Mouse (Mus musculus): ENCODE measurements at regions not wholly inside any gene's neighbourhood (a gene's known extent, or its start where the extent isn't known, plus 50 kb on each side); places are given as distances from the start of the nearest gene placed in this dataset.
"Not testable (repeated sequence)": the region's sequence is repeated elsewhere in the genome, so short reads cannot be mapped to it uniquely, and the experiment has no call there.

GRCm38 (mm10) chr7:129689464-129689863, 97.8 kb downstream of the Wdr11 start:
- DNase-seq (ENCODE audit: low spot score) = no peak

DNA sequence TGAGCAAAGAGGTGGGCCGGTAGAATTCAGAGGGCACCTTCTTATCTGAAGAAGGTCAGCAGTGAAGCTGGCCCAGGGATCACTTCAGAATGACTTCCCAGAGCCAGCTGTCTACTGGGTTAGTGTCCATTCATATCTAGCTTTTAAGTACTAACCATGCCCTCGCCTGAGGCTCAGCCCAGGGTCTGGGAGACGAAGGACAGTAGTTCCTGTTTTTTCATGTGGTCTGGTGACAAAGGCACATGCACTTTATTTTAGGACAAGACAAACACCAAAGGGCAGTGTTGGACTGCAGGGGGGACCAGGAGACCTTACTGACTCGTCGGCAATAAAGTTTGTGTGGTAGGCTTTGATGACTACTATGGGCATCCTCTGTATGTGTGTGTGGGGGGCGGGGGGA, 99.2 kb downstream of the Wdr11 start:
- DNase-seq (ENCODE audit: low spot score) = no peak

DNA sequence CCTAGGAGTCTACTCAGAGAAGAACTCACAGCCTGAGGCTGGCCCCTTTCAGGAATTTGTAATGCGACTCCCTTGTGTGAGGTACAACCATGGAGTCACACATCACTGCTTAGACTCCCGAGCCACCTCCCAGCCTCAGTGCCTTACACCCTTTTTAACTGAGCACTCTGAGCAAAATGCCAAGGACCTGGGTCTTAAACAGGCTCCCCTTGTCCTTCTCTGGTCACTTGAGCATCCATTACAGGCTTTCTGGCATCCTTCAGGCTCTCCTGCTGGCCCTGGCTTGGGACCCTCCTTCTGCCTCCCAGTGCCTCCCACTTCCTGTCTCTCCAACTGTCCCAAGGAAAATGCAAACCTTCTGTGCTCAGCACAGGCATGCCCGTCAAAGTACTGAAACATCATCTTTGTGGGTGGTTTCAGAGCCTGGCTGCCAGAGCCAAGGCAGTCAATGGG, 100.0 kb downstream of the Wdr11 start:
- no peak for DNase-seq (ENCODE audit: low spot score)

DNA sequence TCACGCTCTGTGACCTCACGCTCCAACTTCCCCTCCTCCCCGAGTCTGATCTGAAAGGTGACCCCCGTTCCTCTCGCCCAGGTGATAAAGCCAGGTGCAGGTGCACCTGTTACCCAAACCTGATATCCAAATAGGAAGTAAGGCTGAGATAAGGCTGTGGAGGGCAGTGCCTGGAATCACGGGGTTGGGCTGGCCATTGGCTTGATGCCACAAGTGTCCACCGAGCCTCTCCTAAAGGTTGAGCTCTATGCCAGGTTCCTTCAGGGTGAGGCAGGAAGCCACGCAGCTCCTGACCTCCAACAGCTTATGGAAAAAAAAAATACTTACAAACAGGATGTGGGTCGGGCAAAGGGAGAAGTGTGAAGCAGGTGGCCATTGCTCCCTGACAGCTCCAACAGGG, 102.0 kb downstream of the Wdr11 start:
- DNase-seq (ENCODE audit: low spot score) = no peak

GRCm38 (mm10) chr7:129694168-129694567, 102.5 kb downstream of the Wdr11 start:
- DNase-seq (ENCODE audit: low spot score) = no peak

- no peak for DNase-seq (ENCODE audit: low spot score)
Observed at GRCm38 (mm10) chr7:129699931-129700570, 108.4 kb downstream of the Wdr11 start.

DNA sequence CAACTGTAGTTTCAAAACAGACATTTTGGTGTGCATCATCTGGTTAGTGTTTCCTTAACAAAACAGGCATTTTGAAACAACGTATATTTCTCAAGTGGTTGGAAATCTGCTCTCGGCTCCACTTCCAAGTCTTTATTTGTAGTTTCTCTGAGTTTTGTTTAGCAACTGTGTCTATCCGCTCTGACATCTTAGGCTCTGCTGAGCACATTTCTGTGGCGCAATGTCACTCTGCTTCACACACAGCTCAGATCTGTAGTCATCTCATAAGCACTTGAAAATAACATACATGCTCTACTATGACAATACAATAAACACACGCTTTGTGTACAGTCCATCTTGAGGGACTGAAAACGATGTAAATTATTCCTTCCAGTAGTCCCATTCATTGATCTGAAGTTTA, 135.9 kb downstream of the Wdr11 start:
- no peak for DNase-seq (ENCODE audit: low spot score)

- no peak for DNase-seq (ENCODE audit: low spot score)
Observed at GRCm38 (mm10) chr7:129729709-129730238, 138.1 kb downstream of the Wdr11 start.

DNA sequence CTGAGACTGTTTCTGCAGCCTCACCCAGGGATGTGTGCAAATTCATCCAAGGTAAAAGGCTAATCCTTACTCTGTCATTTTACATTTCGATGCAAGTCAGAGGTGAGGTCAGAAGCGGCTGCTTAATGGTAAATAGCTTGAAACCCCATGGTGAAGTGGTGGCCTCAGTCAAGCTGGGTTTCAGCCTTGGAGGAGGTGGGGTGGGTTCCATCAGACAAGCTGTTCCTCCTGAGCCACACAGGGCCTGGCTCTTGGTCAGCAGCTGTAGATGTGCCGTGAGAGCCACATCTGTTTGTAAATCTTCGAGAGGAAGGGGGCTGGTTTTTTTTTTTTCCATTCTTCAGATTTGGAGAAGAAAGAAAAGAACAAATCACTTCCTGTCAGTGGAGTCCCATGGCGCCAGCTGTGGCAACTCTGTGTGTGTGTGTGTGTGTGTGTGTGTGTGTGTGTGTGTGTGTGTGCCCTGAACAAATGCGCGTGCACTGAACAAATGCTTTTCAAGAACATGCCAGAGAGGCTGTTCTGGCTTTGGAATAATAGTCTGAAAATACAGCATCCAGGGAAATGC, 139.2 kb downstream of the Wdr11 start:
- DNase-seq (ENCODE audit: low spot score) = no peak

DNA sequence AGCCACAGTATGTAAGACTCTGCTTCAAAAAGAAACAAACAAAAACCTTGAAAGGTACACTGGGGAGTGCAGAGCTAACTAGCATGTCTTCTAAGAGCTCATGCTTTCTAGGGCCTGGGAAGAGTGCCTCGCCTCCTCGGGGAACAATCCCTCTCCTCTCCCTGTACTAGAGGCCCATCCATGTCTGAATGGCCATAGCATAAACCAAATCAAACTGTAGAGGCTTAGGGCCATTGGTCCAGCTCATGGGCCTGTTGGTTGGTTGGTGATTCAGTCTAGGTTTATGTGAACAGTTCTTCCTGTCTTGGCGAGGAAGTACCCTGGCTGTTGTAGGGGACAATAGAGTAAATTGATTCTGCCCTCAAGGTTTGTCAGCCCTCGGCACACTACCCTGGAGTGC, 151.0 kb downstream of the Wdr11 start:
- DNase-seq (ENCODE audit: low spot score) = no peak

DNA sequence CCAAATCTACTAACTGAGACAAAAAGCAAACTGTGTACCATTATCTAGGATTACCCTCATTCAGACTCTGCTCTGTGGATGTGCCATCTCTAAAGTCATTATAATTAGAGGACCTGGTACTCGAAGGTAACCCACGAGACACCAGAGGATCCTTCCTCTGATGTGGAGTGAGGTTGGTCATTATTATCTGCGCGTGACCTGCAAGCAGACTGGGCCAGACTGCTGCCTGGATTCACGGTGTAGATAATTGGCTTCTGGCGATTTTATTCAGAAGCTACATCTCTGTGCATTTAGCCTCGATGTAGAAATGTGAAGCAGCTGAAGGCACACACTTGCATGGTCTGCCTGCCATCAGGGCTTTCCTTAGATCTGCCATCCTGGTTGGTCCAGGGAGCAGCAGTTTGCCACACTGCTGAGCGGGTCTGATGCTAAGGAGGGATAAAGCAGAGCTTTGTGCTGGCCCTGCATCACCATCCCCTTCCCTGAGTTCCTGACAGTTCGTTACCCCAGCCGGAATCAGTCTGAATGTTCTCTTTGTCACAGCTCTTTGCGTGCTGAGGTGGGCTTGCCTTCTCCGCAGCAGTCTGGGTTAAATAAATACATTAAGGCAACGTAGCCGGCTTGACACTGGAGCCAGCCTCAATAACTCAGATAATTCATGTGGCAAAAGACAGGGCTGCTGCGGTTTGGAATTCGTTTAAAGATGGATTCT, 152.4 kb downstream of the Wdr11 start:
- DNase-seq (ENCODE audit: low spot score) = no peak

DNA sequence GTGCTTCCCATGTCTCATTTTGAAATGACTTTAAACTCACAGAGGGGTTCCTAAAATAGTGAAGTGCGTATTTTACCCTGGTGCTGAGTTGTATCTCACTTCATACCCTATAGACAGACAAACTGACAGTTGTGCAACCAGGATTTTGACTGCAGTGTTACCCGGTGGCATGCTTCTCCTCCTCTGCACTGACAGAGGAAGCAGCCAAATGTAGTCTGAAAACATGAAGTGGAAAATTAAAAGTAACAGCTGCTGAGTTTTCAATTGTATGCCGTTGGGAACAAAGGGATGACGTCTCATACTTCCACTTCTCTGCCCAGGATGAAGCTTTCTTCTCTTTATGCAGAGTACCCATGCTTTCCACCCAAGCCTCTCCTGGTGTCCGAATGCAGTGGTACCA, 155.0 kb downstream of the Wdr11 start:
- no peak for DNase-seq (ENCODE audit: low spot score)

- DNase-seq (ENCODE audit: low spot score) = no peak
Observed at GRCm38 (mm10) chr7:129750936-129751335, 159.3 kb downstream of the Wdr11 start.

GRCm38 (mm10) chr7:129754737-129755136, 163.1 kb downstream of the Wdr11 start:
- DNase-seq (ENCODE audit: low spot score) = no peak

DNA sequence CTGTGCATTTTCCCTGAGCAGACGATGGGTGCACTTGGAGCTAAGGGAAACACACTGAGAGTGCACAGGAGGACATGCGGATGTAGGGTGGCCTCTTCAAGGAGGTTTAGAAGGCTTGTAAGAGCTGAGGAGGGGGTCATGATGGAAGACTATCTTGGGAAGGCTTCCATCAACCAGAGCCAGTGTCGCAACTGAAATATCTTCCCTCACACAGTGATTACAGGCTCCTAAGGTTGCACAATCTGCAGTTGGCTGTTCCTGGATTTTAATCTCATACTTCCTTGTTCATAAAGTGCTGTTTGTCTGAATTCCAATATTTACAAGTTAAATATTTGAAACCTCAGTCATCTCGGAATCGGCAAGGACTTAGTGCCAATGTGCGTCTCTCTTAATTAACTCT, 164.5 kb downstream of the Wdr11 start:
- DNase-seq (ENCODE audit: low spot score) = no peak

GRCm38 (mm10) chr7:129759848-129760247, 168.2 kb downstream of the Wdr11 start:
- DNase-seq (ENCODE audit: low spot score) = no peak

- peak; percentile 62 for DNase-seq (ENCODE audit: low spot score)
Observed at GRCm38 (mm10) chr7:129760386-129760785, 168.7 kb downstream of the Wdr11 start.

DNA sequence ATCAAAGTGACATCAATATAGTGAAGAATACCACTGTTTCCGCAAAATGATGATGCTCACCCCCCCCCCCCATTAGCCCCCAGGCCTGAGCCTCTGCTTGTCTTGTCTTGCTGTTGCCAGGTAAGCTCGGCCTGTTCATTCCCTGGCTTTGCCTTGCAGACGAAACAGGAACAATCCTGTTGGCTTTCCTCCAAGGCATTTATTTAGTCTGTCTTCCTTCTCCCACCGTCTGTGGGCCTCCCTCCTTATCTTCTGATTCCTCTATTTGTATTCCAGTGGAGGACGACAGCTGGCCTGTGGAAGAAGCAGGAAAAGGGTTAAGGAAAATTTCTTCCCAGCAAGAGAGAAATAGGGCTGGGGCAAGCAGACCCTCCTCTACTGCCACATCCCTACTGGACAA, 172.1 kb downstream of the Wdr11 start:
- DNase-seq (ENCODE audit: low spot score) = no peak

- no peak for DNase-seq (ENCODE audit: low spot score)
Observed at GRCm38 (mm10) chr7:129764456-129764970, 172.8 kb downstream of the Wdr11 start.

- no peak for DNase-seq (ENCODE audit: low spot score)
Observed at GRCm38 (mm10) chr7:129765681-129766080, 174.0 kb downstream of the Wdr11 start.

DNA sequence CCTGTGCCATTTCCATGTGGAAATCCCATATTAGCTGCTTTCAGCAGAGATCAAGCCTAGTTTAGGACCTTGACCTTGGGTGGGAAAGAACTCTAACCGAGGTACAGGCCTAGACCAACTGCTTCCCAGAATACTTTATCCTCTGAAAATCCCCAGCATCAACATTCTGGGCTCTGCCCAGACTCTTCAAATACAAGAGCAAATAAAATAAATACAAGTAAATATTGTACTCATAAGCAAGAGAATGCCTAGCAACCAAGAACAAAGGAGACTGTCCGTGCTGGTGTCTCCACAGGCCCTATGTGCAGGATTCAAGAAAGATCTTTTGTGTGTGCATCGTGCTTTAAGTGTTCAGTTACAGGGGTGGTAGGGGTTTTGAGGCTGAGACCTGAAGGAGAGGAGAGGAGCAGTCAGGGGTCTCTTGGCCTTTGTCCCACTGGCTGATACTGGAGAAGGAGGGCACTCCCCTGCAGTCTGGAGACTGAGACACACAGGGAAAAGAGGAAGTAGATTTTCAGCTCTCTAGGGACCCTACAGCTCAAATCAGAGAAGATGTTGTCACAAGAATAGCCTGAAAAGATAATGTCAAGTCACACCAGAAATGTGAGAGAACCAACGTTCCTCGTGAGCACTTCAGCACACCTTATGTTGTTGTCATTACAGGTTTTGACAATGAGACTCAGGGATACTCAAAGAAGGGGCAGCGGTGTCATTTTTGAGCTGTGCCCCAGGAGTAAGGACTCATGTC, 174.6 kb downstream of the Wdr11 start:
- DNase-seq (ENCODE audit: low spot score) = no peak

- DNase-seq (ENCODE audit: low spot score) = not testable (repeated sequence)
Observed at GRCm38 (mm10) chr7:129769673-129770072, 178.0 kb downstream of the Wdr11 start.
